Mouse (Mus musculus) heart, embryonic 12.5 days (tissue): ENCODE results near the gene Sestd1. TPM values are rescaled to one million over a fixed set of nuclear protein-coding genes. Genes with fewer than 3 reads are reported as not detected.

Experiments
- ATAC-seq: fragments of 200-750 bp; cut with Nextera tagmentation; 2 replicates; pipeline ENCODE4 v1.8.0; 2017; ENCODE audit warnings: moderate TSS enrichment, moderate library complexity; ENCODE audit not compliant: insufficient number of reproducible peaks, low FRiP score
- H3K27ac ChIP-seq: fragments of 300-500 bp; sonication (generic); 2 replicates; pipeline ENCODE4 v1.5.1; 2016; ENCODE audit warnings: mild to moderate bottlenecking, moderate library complexity; ENCODE audit not compliant: poor library complexity, severe bottlenecking
- H3K27me3 ChIP-seq: fragments of 300-500 bp; sonication (generic); replicated peaks from 2 replicates; pipeline ENCODE4 v1.6.1; 2016; ENCODE audit warnings: mild to moderate bottlenecking, moderate library complexity
- H3K36me3 ChIP-seq: fragments of 300-500 bp; sonication (generic); 2 replicates; pipeline ENCODE4 v1.6.1; 2016; ENCODE audit warnings: mild to moderate bottlenecking, moderate library complexity
- H3K4me1 ChIP-seq: fragments of 300-500 bp; sonication (generic); replicated peaks from 2 replicates; pipeline ENCODE4 v1.6.1; 2016; ENCODE audit warnings: mild to moderate bottlenecking
- H3K4me2 ChIP-seq: fragments of 300-500 bp; sonication (generic); 2 replicates; pipeline ENCODE4 v1.6.1; 2016; ENCODE audit warnings: mild to moderate bottlenecking, moderate library complexity
- H3K4me3 ChIP-seq: fragments of 300-500 bp; sonication (generic); 2 replicates; pipeline ENCODE4 v1.5.1; 2016; ENCODE audit warnings: mild to moderate bottlenecking
- H3K9ac ChIP-seq: fragments of 300-500 bp; sonication (generic); 2 replicates; pipeline ENCODE4 v1.6.1; 2016; ENCODE audit warnings: mild to moderate bottlenecking, moderate library complexity
- H3K9me3 ChIP-seq: fragments of 300-500 bp; sonication (generic); replicated peaks from 2 replicates; pipeline ENCODE4 v1.6.1; 2016; ENCODE audit warnings: mild to moderate bottlenecking, moderate library complexity
- WGBS: fragments of 180-500 bp; shearing (Covaris S2); methylation state at CpG from one replicate; pipeline ENCODE4 v1.1.7; 2016; 5-methylcytosine and 5-hydroxymethylcytosine counted together
- polyA plus RNA-seq: library from polyadenylated mRNA; unstranded; fragments of >200 nt; fragmentation: Nextera tagmentation; extraction: Ambion mirVana; gene quantifications from 2 replicates; pipeline ENCODE4 v1.2.1, GENCODE M21; 2016

Sestd1 gene
- polyA plus RNA-seq, 1 experiment from 2014 or later, result 12.5 TPM

- H3K27me3 ChIP-seq, result no peaks in the 10 kb centered on the region
Measured at GRCm38 (mm10) chr2:77190301-77190700, 90.1 kb downstream of the Sestd1 start.

DNA sequence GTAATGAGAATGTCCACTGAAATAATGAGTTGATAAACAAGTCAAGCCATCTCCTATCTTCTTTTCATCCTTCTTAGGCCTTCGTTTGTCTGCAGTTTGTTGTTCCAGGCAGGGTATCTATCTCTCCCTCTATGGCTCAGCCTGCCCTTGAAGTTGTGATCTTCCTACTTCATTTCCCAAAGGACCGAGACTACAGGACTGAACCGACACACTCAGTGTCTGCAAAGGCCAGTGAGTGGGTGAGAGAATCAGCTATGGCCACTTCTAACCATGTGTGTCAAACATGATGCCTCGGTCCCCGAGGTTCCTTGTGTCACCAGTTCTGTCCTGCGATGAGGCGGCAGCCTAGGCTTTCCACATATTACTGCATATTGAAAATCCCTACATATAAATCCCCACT, 90.7 kb downstream of the Sestd1 start:
- WGBS, result 83% methylated on average over 7 of the region's 7 CpGs
- Histone ChIP-seq H3K4me2 (no peak overlapping the region), H3K36me3 (peaks cover 38% of the 10 kb centered on the region), H3K9ac (no peak overlapping the region), H3K4me1 (peaks cover 10% of the 10 kb centered on the region), H3K27ac (no peak overlapping the region), H3K4me3 (no peak overlapping the region), H3K9me3 (no peaks in the 10 kb centered on the region), H3K27me3 (no peaks in the 10 kb centered on the region)
- ATAC-seq, result no peak

More at GRCm38 (mm10) chr2:77190301-77190700, 90.1 kb downstream of the Sestd1 start:
- H3K27ac ChIP-seq, result no peak overlapping the region
- H3K4me1 ChIP-seq, result peaks cover 6% of the 10 kb centered on the region; the same call in 1 of the 2 replicates
- H3K4me2 ChIP-seq, result no peak overlapping the region
- H3K4me3 ChIP-seq, result no peak overlapping the region
- WGBS, result 80% methylated on average over 3 of the region's 3 CpGs
- peaks cover 44% of the 10 kb centered on the region for H3K36me3 ChIP-seq
- no peak for ATAC-seq
- no peaks in the 10 kb centered on the region for H3K9me3 ChIP-seq
- no peak overlapping the region for H3K9ac ChIP-seq

GRCm38 (mm10) chr2:77187501-77187900, 92.9 kb downstream of the Sestd1 start:
- H3K9ac ChIP-seq, result no peak overlapping the region
- H3K27ac ChIP-seq, result no peak overlapping the region
- H3K36me3 ChIP-seq, result peaks cover 38% of the 10 kb centered on the region
- no peak for ATAC-seq
- no peaks in the 10 kb centered on the region for H3K27me3 ChIP-seq
- no peak overlapping the region for H3K4me2 ChIP-seq
- WGBS, result 91% methylated on average over 3 of the region's 3 CpGs
- no peak overlapping the region for H3K4me3 ChIP-seq
- peaks cover 29% of the 10 kb centered on the region for H3K4me1 ChIP-seq
- H3K9me3 ChIP-seq, result no peaks in the 10 kb centered on the region

DNA sequence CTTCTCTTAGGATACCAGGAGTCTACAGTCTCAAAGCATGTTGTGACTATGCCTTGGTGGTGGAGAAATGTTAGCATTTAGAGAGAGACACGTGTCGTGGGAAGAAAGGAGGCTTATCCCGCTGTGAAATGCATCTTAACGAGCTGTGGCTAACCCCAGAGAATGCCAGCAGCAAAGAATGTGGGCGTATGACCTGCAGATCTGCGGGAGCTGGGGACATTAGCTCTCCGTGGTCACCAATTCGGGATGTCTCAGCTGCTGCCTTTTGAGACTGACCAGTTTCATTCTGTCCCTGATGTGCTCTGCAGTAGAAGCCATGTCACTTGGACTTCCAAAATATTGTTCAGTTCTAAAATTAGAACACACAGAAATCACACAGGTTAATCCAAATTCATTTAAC, 93.5 kb downstream of the Sestd1 start:
- H3K27ac ChIP-seq, result no peak overlapping the region
- no peak overlapping the region for H3K9ac ChIP-seq
- H3K4me2 ChIP-seq, result no peak overlapping the region
- H3K4me3 ChIP-seq, result no peak overlapping the region
- no peaks in the 10 kb centered on the region for H3K9me3 ChIP-seq
- ATAC-seq, result no peak
- H3K4me1 ChIP-seq, result peaks cover 32% of the 10 kb centered on the region
- WGBS, result 55% methylated on average over 8 of the region's 8 CpGs
- peaks cover 34% of the 10 kb centered on the region for H3K36me3 ChIP-seq
- H3K27me3 ChIP-seq, result no peaks in the 10 kb centered on the region

DNA sequence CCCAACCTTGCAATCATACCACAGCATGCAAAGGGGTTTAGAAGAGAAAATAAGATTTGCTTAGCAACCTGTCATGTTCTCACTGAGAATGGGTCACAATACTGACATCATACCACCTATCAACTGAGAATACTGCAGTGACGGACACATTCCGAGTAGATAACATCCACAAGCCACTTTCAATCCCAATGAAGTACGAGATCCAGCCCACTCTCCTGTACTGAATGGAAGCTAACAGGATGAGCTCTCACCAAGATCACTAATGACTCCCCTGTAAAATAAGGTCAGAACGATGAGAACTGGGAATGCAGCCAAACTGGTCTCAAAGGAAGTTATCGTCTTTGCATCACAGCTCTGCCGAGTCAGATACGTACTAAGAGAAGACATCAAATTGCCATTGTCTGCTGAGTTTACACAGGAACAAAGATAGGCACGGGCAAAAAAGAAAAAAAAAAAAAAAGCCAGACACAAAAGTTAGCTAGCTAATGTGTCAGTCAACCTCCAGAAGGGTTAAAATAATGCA, 96.3 kb downstream of the Sestd1 start:
- H3K4me2 ChIP-seq, result no peak overlapping the region
- no peaks in the 10 kb centered on the region for H3K27me3 ChIP-seq
- no peaks in the 10 kb centered on the region for H3K9me3 ChIP-seq
- no peak overlapping the region for H3K9ac ChIP-seq
- H3K27ac ChIP-seq, result peak overlapping the region; percentile 40
- H3K36me3 ChIP-seq, result peaks cover 13% of the 10 kb centered on the region; the same call in 1 of the 2 replicates
- H3K4me1 ChIP-seq, result peaks cover 41% of the 10 kb centered on the region
- ATAC-seq, result no peak; the same call in 1 of the 2 replicates
- H3K4me3 ChIP-seq, result no peak overlapping the region
- 31% methylated on average over 8 of the region's 8 CpGs for WGBS

DNA sequence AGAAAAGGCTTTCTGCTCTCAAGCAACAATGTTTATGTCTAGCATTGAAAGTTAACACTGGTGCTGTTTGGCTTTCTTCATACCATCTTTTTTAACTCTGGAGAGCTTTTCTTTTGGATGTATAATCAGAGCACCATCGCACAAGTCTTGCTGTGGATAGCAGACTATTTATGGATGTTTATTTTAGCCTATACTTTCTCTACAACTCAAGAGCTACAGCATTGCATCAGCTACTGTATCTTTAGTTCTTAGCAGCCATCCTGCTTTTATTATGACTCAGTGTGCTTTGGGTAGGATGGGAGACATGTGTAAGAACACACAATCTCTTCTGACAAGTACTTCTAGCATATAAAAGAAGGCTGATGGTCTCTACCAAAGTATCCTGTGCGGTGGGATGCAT, 96.7 kb downstream of the Sestd1 start:
- H3K9me3 ChIP-seq, result no peaks in the 10 kb centered on the region
- no peaks in the 10 kb centered on the region for H3K27me3 ChIP-seq
- no peak overlapping the region for H3K4me3 ChIP-seq
- peaks cover 41% of the 10 kb centered on the region for H3K4me1 ChIP-seq
- peak overlapping the region; percentile 40 for H3K27ac ChIP-seq
- WGBS, result 72% methylated on average over 2 of the region's 2 CpGs
- peaks cover 13% of the 10 kb centered on the region; the same call in 1 of the 2 replicates for H3K36me3 ChIP-seq
- no peak for ATAC-seq
- no peak overlapping the region for H3K9ac ChIP-seq
- H3K4me2 ChIP-seq, result no peak overlapping the region

GRCm38 (mm10) chr2:77182996-77183380, 97.4 kb downstream of the Sestd1 start:
- 51% methylated on average over 6 of the region's 6 CpGs for WGBS
- H3K4me2 ChIP-seq, result no peak overlapping the region
- ATAC-seq, result no peak

DNA sequence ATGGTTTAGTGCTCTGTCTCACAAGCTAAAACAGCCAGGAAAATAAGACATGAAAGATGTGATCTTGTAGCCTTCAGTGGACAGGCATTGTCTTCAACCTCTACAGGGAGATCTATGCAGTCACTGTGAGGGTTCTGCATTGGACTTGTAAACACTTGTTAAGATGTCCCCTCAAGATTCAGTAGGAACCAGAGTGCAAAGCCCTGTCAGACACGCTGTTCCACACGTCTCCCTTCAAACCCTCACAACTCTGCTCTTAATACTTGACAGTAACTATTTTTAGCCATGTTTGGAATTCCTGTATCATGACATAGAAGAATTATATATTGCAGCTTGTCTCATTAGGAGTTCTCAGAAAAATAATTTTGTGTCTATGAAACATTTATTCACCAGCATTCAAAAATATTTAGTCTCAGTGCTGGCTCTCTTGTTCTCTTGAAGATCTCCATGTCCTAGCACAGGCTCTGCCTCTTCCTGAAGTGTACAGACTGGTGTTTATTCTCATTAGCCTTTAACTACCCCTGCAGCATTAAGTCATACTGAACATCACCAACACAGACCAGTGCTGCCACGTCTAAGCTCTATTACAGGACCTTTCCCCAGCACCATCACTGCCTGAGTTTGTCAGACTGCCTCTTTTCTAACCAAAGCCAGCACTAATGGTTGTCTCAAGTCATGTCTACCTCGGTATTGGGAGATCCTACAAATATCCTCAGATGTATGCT, 98.0 kb downstream of the Sestd1 start:
- no peaks in the 10 kb centered on the region for H3K27me3 ChIP-seq
- H3K36me3 ChIP-seq, result peaks cover 9% of the 10 kb centered on the region; the same call in 1 of the 2 replicates
- peak; percentile 51 for ATAC-seq
- peaks cover 44% of the 10 kb centered on the region for H3K4me1 ChIP-seq
- H3K4me2 ChIP-seq, result peak overlapping the region; percentile 29; the same call in 1 of the 2 replicates
- H3K9me3 ChIP-seq, result no peaks in the 10 kb centered on the region
- H3K4me3 ChIP-seq, result no peak overlapping the region
- peak overlapping the region; percentile 62; the same call in 1 of the 2 replicates for H3K9ac ChIP-seq
- peak overlapping the region; percentile 98 for H3K27ac ChIP-seq
- WGBS, result 39% methylated on average over 4 of the region's 4 CpGs

More at GRCm38 (mm10) chr2:77182996-77183380, 97.4 kb downstream of the Sestd1 start:
- peak overlapping the region; percentile 98 for H3K27ac ChIP-seq
- H3K9ac ChIP-seq, result no peak overlapping the region
- H3K4me1 ChIP-seq, result peaks cover 41% of the 10 kb centered on the region
- H3K36me3 ChIP-seq, result peaks cover 13% of the 10 kb centered on the region; the same call in 1 of the 2 replicates
- H3K27me3 ChIP-seq, result no peaks in the 10 kb centered on the region
- no peak overlapping the region for H3K4me3 ChIP-seq
- no peaks in the 10 kb centered on the region for H3K9me3 ChIP-seq

- no peaks in the 10 kb centered on the region for H3K9me3 ChIP-seq
- no peak overlapping the region for H3K4me2 ChIP-seq
- 54% methylated on average over 2 of the region's 2 CpGs for WGBS
- no peak overlapping the region for H3K9ac ChIP-seq
- ATAC-seq, result peak; percentile 84
- H3K4me1 ChIP-seq, result peaks cover 49% of the 10 kb centered on the region
- H3K27ac ChIP-seq, result peak overlapping the region; percentile 75
- no peak overlapping the region for H3K4me3 ChIP-seq
- no peaks in the 10 kb centered on the region for H3K27me3 ChIP-seq
- H3K36me3 ChIP-seq, result no peaks in the 10 kb centered on the region
Measured at GRCm38 (mm10) chr2:77177472-77177871, 102.9 kb downstream of the Sestd1 start.

DNA sequence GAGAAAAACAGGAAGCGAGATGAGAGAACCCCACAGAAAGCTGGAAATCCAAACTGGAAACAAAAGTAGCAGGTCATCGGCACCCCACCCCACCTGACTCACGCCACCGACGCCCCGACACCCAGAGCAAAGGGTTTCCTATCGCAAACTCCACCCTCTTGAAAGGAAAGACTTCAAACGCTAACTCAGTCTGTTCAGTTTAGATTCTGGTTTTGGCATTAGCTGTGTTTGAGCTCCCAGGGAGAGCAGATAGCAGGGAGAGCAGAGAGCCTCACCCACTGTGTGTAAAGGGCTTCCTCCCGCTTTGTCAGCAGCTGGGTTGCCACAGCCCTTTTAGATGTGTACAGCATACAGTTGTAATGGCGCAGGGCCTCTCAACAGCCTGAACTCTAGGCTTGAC, 104.0 kb downstream of the Sestd1 start:
- no peaks in the 10 kb centered on the region for H3K36me3 ChIP-seq
- H3K9me3 ChIP-seq, result no peaks in the 10 kb centered on the region
- peak overlapping the region; percentile 75 for H3K27ac ChIP-seq
- peaks cover 52% of the 10 kb centered on the region for H3K4me1 ChIP-seq
- H3K4me3 ChIP-seq, result 0 out of 2 replicates have a peak overlapping the region, but pooled peaks have one; percentile 3
- WGBS, result 17% methylated on average over 10 of the region's 10 CpGs
- peak overlapping the region; percentile 8; the same call in 1 of the 2 replicates for H3K9ac ChIP-seq
- no peaks in the 10 kb centered on the region for H3K27me3 ChIP-seq
- peak; percentile 79 for ATAC-seq
- H3K4me2 ChIP-seq, result peak overlapping the region; percentile 44

GRCm38 (mm10) chr2:77175411-77175810, 105.0 kb downstream of the Sestd1 start:
- no peaks in the 10 kb centered on the region for H3K27me3 ChIP-seq
- H3K9ac ChIP-seq, result no peak overlapping the region
- 53% methylated on average over 7 of the region's 7 CpGs for WGBS
- no peaks in the 10 kb centered on the region for H3K9me3 ChIP-seq
- H3K4me2 ChIP-seq, result no peak overlapping the region
- H3K36me3 ChIP-seq, result no peaks in the 10 kb centered on the region
- no peak overlapping the region for H3K4me3 ChIP-seq
- no peak for ATAC-seq
- H3K27ac ChIP-seq, result no peak overlapping the region
- peaks cover 52% of the 10 kb centered on the region for H3K4me1 ChIP-seq
